Mouse (Mus musculus): ENCODE measurements around the gene Epas1. TPM values are rescaled to one million over a fixed set of nuclear protein-coding genes. Genes with fewer than 3 reads are reported as not detected.

Epas1 gene
- total and polyA plus RNA-seq, 3 experiments = not detected

GRCm38 (mm10) chr17:86787805-86788204 lies 34.3 kb downstream of the Epas1 start:
- H3K79me2 ChIP-seq (ENCODE audit: control insufficient read depth, insufficient read depth, low read length, poor library complexity) = no peaks in the 10 kb centered on the region
- H3K27me3 ChIP-seq (ENCODE audit: control insufficient read depth in 1 of 2, insufficient read depth in 2 of 2, low read length in 2 of 2) = no peaks in the 10 kb centered on the region; a peak in 1 of 4 replicates
- no peaks in the 10 kb centered on the region for H3K9me3 ChIP-seq (replicated peaks; ENCODE audit: insufficient read depth, low read length)
- TF ChIP-seq ZNF384 (IDR thresholded peaks at IDR 0.05; ENCODE audit: low read depth, low read length) = no peak
- TF ChIP-seq JUND (IDR thresholded peaks at IDR 0.05; ENCODE audit: low read depth, low read length) = no peak
- no peak for TF ChIP-seq TCF12 (IDR thresholded peaks at IDR 0.05; ENCODE audit: low read depth, low read length)
- no peak for TF ChIP-seq MYB (IDR thresholded peaks at IDR 0.05; ENCODE audit: low read depth, low read length)
- no peak for TF ChIP-seq POLR2AphosphoS5 (IDR thresholded peaks at IDR 0.05; ENCODE audit: borderline replicate concordance, low read depth, low read length)
- TF ChIP-seq RAD21 (IDR thresholded peaks at IDR 0.05; ENCODE audit: low read depth, low read length) = no peak
- no peak for TF ChIP-seq MAFK (IDR thresholded peaks at IDR 0.05; ENCODE audit: borderline replicate concordance, low read depth, low read length)
- TF ChIP-seq TBP (IDR thresholded peaks at IDR 0.05; ENCODE audit: low read depth, low read length) = no peak
- TF ChIP-seq ZKSCAN1 (IDR thresholded peaks at IDR 0.05; ENCODE audit: low read depth, low read length) = no peak
- no peak for TF ChIP-seq SIN3A (IDR thresholded peaks at IDR 0.05; ENCODE audit: low read length)
- H3K36me3 ChIP-seq (ENCODE audit: control insufficient read depth in 1 of 2, insufficient read depth in 2 of 2, low read length in 2 of 2) = no peaks in the 10 kb centered on the region
- H3K4me3 ChIP-seq (ENCODE audit: control insufficient read depth in 1 of 2, insufficient read depth in 1 of 2, low read depth in 2 of 2, low read length in 2 of 2) = no peak overlapping the region
- no peak overlapping the region for H3K27ac ChIP-seq (ENCODE audit: control insufficient read depth, low read depth, low read length)
- no peaks in the 10 kb centered on the region; a peak in 1 of 4 replicates for H3K4me1 ChIP-seq (ENCODE audit: control insufficient read depth in 1 of 2, insufficient read depth in 2 of 2, low read length in 2 of 2)
- no peak for DNase-seq (ENCODE audit: low read depth, low spot score)
- H3K9ac ChIP-seq (ENCODE audit: control insufficient read depth, low read depth, low read length, poor library complexity, severe bottlenecking) = no peak overlapping the region

GRCm38 (mm10) chr17:86788316-86788715 lies 34.8 kb downstream of the Epas1 start:
- Histone ChIP-seq H3K4me3 (ENCODE audit: control insufficient read depth in 1 of 2, insufficient read depth in 1 of 2, low read depth in 2 of 2, low read length in 2 of 2) (no peak overlapping the region), H3K27me3 (ENCODE audit: control insufficient read depth in 1 of 2, insufficient read depth in 2 of 2, low read length in 2 of 2) (no peaks in the 10 kb centered on the region; a peak in 1 of 4 replicates), H3K4me1 (ENCODE audit: control insufficient read depth in 1 of 2, insufficient read depth in 2 of 2, low read length in 2 of 2) (no peaks in the 10 kb centered on the region; a peak in 1 of 4 replicates), H3K9ac (ENCODE audit: control insufficient read depth, low read depth, low read length, poor library complexity, severe bottlenecking) (no peak overlapping the region), H3K9me3 (replicated peaks; ENCODE audit: insufficient read depth, low read length) (no peaks in the 10 kb centered on the region), H3K36me3 (ENCODE audit: control insufficient read depth in 1 of 2, insufficient read depth in 2 of 2, low read length in 2 of 2) (no peaks in the 10 kb centered on the region), H3K27ac (ENCODE audit: control insufficient read depth, low read depth, low read length) (no peak overlapping the region), H3K79me2 (ENCODE audit: control insufficient read depth, insufficient read depth, low read length, poor library complexity) (no peaks in the 10 kb centered on the region)
- DNase-seq (ENCODE audit: low read depth, low spot score) = no peak
- TF ChIP-seq NELFE (IDR thresholded peaks at IDR 0.05; ENCODE audit: low read depth, low read length) (no peak), CHD1 (IDR thresholded peaks at IDR 0.05; ENCODE audit: low read depth, low read length) (no peak), ZC3H11A (IDR thresholded peaks at IDR 0.05; ENCODE audit: low read depth, low read length) (no peak), MAX (IDR thresholded peaks at IDR 0.05; ENCODE audit: low read length) (no peak), USF1 (IDR thresholded peaks at IDR 0.05; ENCODE audit: low read depth, low read length) (no peak), ELF1 (IDR thresholded peaks at IDR 0.05; ENCODE audit: low read depth, low read length) (no peak), TAL1 (IDR thresholded peaks at IDR 0.05; ENCODE audit: low read length) (no peak), NRF1 (IDR thresholded peaks at IDR 0.05; ENCODE audit: insufficient read depth, low read depth, low read length, poor library complexity, severe bottlenecking) (no peak), SIN3A (IDR thresholded peaks at IDR 0.05; ENCODE audit: low read length) (no peak), MXI1 (IDR thresholded peaks at IDR 0.05; ENCODE audit: low read depth, low read length) (no peak), POLR2AphosphoS2 (IDR thresholded peaks at IDR 0.05; ENCODE audit: low read length) (no peak)
